Mouse (Mus musculus) olfactory bulb, adult 2 months (tissue): ENCODE results near the gene Socs4.

Source experiments
- CTCF ChIP-seq: fragments of 200-500 bp; IDR thresholded peaks from 2 replicates; pipeline ENCODE4 v1.5.1; 2012; ENCODE audit warnings: low read depth, mild to moderate bottlenecking, low read length, moderate library complexity; ENCODE audit not compliant: insufficient read depth
- POLR2A ChIP-seq: fragments of 200-500 bp; IDR thresholded peaks from 2 replicates; pipeline ENCODE4 v1.6.1; 2012; ENCODE audit warnings: mild to moderate bottlenecking, low read depth, low read length, moderate library complexity; ENCODE audit not compliant: insufficient read depth

DNA sequence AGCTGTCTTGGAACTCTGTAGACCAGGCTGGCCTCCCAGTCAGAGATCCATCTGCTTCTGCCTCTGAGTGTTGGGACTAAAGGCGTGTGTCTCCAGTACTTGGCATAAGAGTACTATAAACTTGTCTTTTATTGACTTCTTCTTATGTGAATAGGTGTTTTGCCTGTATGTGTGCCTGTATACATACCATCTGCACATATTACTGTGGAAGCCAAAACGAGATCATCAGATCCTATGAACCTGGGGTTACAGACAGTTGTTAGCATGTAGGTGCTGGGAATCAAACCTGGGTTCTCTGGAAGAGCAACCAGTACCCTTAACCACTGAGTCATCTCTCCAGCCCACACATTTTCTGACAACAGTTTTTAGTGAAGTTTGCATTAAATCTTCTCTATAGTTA lies 7.0 kb upstream of the Socs4 start:
- TF ChIP-seq CTCF: no peak
- TF ChIP-seq POLR2A: no peak
